Mouse (Mus musculus) mouse trophoblast stem cell (cell line): ENCODE results near the gene Mta2.

Experiments
- in situ Hi-C, 2 experiments: fragments of 300-500 bp; cut with MseI, MboI; formaldehyde crosslinking; loops; 2 replicates in 1 of 2; 3 replicates in 1 of 2; pipeline ENCODE4 v1.15.1; 2025

Gene Mta2

GRCm38 (mm10) chr19:8929224-8930088, 12.2 kb upstream of the Mta2 start, which contains the start of the genes Rom1 and Eml3:
Gene Rom1 (minus strand): TSS chr19:8929356.
Gene Eml3 (plus strand): TSS chr19:8929552.
- in situ Hi-C loops = no loop called here

GRCm38 (mm10) chr19:8930117-8930516, 11.6 kb upstream of the Mta2 start:
- in situ Hi-C loops = no loop called here

GRCm38 (mm10) chr19:8930771-8931170, 10.9 kb upstream of the Mta2 start:
- in situ Hi-C loops = no loop called here

- in situ Hi-C loops = no loop called here
Observed at GRCm38 (mm10) chr19:8936736-8937135, 4.9 kb upstream of the Mta2 start.

GRCm38 (mm10) chr19:8940526-8941133, 1.0 kb upstream of the Mta2 start:
- in situ Hi-C loops = no loop called here

GRCm38 (mm10) chr19:8941136-8941514, 550 bp upstream of the Mta2 start:
- in situ Hi-C loops = no loop called here

DNA sequence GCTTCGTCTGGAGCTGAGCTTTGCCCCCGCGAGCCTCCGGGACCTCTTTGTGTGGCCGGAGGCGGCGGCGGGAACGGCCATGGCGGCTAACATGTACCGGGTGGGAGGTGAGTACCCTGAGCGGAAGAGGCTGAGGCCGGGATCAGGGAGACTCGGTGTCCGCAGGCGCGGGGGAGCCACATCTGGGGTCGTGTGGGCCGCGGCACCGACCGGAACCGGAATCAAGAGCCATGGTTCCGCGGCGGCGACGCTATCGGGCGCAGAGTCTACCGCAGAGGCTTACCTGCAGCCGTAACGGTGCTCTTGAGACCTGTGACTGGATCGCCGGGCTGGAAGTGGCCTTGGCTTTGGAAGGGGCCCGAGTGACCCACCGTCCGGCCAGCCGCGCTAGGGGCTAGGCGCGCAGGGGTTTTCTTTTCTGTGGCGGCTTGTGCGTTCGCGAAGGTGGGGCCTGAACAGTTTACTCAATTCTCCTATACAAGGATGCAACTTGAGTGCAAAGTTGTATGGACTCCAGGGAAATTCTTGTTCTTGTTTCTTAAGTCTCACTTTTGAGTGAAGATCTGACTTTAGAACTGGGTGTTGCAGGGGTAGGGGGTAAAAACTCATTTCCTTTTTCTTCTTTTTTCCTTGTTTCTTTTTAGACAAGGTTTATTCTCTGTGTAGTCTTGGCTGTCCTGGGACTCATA, 745 bp downstream of the Mta2 start:
- in situ Hi-C loops = no loop called here

DNA sequence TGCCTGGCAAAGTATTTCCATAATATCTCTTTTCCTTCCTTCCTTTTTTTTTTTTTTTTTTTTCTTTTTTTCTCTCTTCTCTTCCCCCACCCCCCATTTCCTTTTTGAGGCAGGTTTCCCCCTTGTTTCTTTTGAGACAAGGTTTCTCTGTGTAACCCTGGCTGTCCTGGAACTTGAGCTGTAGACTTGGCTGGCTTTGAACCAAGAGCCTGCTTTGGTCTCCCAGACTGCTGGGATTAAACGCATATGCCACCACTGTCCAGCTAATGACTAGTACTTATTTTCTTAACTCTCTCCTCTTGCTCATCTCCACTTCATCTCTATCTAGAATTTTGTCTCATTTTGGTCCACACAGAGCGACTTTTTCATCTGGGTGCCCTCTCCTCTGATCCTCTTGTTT, 1.4 kb downstream of the Mta2 start:
- in situ Hi-C loops = no loop called here

GRCm38 (mm10) chr19:8944062-8944461, 2.4 kb downstream of the Mta2 start:
- in situ Hi-C loops = no loop called here

DNA sequence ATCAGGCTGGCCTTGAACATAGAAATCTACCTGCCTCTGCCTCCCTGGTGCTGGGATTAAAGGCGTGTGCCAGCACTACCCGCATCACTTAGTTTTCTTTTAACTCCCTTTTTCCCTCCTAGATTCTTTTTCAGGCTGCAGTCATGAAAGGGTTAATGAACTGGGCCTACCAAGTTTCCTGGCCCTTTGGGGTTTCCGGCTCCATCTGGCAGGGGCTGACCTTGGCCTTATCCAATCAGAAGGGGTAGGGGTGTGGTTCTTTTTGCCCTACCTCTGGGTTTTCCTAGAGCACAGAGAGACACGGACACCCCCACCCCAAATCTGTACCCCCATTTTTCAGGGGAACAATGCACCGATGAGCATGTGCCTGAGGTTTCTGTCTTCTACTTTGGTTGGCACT, 3.1 kb downstream of the Mta2 start:
- in situ Hi-C loops = no loop called here

DNA sequence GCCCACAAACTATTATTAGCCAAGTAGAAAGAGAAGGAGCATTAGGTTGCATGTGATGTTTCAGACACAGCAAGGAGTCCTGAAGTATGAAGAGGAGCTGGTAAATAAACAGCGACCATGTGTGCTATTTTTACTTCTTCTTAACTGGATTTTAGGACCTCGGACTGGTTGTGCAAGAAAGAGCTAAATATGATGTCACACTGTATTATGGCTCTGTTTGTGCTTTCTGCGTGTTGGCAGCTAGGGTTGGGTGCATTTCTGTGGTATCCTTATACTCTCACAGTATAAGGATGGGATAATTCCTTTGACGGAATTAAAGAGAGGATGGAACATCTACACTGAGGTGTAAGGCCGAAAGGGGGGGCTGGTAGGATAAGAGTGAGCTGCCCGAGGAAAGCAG, 3.6 kb downstream of the Mta2 start:
- in situ Hi-C loops = no loop called here

- in situ Hi-C loops = no loop called here
Observed at GRCm38 (mm10) chr19:8946929-8947328, 5.3 kb downstream of the Mta2 start.

- in situ Hi-C loops = no loop called here
Observed at GRCm38 (mm10) chr19:8950190-8950589, 8.5 kb downstream of the Mta2 start.

DNA sequence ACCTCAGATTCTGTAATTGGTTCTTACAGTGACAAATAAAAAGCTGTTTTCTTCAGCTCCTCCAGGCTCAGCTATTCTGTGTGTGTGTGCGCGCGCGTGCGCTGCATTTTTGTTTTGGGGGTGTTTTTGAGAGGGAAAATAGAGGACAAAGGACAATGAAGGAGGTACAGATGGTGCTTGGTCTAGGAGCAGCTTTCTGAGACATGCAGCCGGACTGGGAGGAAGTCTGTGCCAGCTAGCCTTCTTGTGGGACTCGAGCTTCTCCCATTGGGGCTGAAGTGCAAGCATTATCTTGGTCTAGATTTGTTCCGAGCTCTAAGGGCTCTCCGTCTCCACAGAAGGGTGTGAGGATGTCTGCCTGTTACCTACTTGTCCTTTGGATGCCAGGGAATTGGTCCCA, 10.6 kb downstream of the Mta2 start:
- in situ Hi-C loops = no loop called here

- in situ Hi-C loops = no loop called here
Observed at GRCm38 (mm10) chr19:8953135-8954039, 11.7 kb downstream of the Mta2 start, which contains the start of gene Tut1. Gene Tut1 (plus strand): TSS chr19:8953847.

DNA sequence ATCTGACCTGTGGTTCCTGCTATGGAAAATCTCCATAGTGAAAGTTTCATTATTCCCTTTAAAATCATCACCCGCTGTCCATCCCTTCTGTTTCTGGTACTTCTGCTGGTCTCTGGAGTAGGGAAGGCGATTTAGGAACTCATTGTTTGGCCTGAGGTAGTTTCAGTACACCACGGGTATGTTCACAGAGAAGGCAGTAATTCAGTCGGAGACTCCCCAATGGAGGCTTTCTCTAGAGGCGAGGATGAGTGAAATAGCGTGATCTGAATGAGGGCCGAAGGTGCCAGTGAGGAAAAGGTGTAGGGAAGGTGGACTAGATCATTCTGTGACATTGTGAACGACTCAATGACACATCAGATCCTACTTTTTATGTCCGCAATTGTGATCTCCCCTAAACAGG, 12.5 kb downstream of the Mta2 start:
- in situ Hi-C loops = no loop called here

DNA sequence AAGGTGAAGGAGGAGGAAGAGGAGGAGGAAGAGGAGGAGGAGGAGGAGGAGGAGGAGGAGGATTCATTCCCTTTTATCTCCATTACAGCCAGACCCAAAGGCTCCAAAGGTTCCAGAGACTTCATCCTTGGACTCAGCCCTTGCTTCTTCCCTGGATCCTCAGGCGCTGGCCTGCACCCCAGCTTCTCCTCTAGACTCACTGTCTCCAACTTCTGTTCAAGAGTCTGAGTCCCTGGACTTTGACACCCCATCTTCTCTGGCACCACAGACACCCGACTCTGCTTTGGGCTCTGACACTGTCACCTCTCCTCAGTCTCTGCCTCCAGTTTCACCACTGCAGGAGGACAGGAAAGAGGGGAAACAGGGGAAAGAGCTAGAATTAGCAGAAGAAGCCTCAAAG, 20.6 kb downstream of the Mta2 start:
- in situ Hi-C loops = no loop called here

- in situ Hi-C loops = no loop called here
Observed at GRCm38 (mm10) chr19:8965075-8965474, 23.4 kb downstream of the Mta2 start.

- in situ Hi-C loops = no loop called here
Observed at GRCm38 (mm10) chr19:8965771-8966170, 24.1 kb downstream of the Mta2 start.

GRCm38 (mm10) chr19:8966198-8966589, 24.5 kb downstream of the Mta2 start:
- in situ Hi-C loops = no loop called here

- in situ Hi-C loops = no loop called here
Observed at GRCm38 (mm10) chr19:8966590-8967372, 25.1 kb downstream of the Mta2 start, which contains the start of gene Eef1g. Gene Eef1g (plus strand): TSS chr19:8967041.
